Mouse (Mus musculus) left cerebral cortex, adult 2 months (tissue): Measurements from ENCODE around the gene Lsm4. TPM values are rescaled to one million over a fixed set of nuclear protein-coding genes. Genes with fewer than 3 reads are reported as not detected.

ENCODE experiments used
- DNase-seq, 2 experiments: peaks; one replicate each; pipeline ENCODE4 v3.0.0; 2021 to 2022; ENCODE audit warnings: low spot score in 2 of 2, mixed read lengths in 1 of 2; ENCODE audit errors: extremely low spot score in 1 of 2
- H3K27ac ChIP-seq: fragments of 200-600 bp; 2 replicates; pipeline ENCODE4 v1.8.1; 2022
- H3K4me3 ChIP-seq: fragments of 200-600 bp; 2 replicates; pipeline ENCODE4 v1.8.1; 2022
- CTCF ChIP-seq: fragments of 200-600 bp; IDR thresholded peaks from 2 replicates; pipeline ENCODE4 v1.8.1; 2022; ENCODE audit warnings: antibody characterized with exemption, mild to moderate bottlenecking, moderate library complexity
- intact Hi-C: fragments of 180-260 bp; cut with DNase I; formaldehyde crosslinking; loops from one replicate; pipeline ENCODE4 v1.15.1; 2025
- total RNA-seq, 2 experiments: library from RNA; stranded (reverse); gene quantifications; 2 replicates each; pipeline ENCODE4 v1.2.3; 2021

The Lsm4 gene
- total RNA-seq, 2 experiments from 2014 or later = 62.1 to 62.9 TPM

DNA sequence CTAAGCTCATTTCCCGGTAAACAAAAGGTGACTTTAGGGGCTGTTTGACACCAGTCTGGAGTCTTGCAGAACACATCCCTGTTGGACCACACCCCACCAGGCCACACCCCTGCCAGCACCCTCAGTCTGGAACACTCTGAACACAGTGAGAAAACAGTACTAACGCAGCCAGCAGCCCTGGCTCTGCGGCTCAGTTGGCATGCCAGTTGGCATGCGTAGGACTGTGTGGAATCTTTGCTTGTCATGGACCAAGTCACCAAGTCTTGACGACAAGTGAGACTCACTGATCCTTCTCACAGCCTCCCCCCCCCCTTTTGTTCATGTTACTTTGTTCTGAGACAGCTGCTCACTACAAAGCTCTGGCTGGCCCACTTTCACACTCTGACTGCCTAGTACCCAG, 6.0 kb upstream of the Lsm4 start:
- Histone ChIP-seq H3K27ac (no peak overlapping the region), H3K4me3 (no peak overlapping the region)
- intact Hi-C loops = no loop called here
- no peak for TF ChIP-seq CTCF
- no peak for DNase-seq

DNA sequence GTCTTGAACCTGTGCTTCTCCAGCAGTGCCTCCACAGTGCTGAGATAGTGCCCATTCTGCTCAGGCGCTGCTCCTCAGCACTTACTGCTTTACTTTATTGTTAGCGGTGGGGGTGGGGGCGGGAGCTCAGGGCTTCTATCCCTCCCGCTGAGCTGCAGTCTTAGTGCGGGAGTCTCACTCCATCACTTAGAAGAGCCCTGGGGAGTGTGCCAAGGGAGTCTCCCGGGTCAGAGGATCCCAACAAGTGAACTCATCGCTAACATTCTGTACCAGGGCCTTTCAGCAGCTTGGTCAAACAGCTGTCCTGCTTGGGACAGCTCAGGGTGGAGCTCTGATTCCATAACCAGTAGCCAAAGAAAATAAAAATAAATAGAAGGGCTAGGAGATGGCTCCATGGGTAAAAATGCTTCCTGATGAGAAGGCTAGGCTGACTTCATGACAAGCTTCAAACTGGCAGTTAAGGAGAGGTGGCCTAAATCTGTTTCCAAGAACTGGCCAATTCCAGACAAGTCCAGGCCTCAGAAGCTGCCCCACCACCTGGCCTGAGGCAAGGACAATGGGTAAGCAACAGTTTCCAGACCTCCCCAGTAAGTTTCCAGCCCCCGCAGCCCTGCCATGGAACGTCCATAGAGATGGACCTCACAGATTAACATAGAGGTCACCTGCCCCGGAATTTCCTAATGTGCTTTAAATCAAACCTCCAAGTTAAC, 1.3 kb upstream of the Lsm4 start:
- intact Hi-C loops = no loop called here
- no peak for DNase-seq
- H3K4me3 ChIP-seq = no peak overlapping the region
- TF ChIP-seq CTCF = no peak
- H3K27ac ChIP-seq = no peak overlapping the region

DNA sequence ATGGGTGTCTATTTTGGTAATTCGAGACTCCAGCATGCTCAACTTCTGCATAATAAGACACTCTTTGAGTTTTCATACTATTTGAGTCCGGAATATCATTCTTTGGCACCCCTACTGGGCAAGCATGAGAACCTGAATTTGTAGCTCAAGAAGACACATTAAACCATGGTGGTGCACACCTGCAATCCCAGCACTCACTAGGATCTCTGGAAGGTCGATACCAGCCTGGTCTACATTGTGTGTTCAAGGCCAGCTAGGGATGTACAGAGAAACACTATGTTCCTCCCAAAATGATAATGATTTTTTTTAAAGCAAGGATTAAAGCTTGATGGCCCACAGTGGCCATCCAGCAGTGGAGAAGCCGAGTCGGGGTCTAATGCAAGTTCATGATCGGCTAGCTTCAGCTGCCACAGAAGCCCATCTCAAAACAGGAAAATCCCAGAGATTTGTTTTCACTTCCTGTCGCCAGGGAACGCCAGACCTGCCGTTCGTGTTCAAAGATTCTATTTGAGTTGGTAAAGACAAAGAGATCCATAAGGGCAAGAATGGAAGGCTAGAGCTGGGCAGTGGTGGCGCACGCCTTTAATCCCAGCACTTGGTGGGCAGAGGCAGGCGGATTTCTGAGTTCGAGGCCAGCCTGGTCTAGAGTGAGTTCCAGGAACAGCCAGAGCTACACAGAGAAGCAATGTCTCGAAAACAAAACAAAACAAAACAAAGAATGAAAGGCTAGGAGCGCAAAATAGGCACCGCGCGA, 546 bp upstream of the Lsm4 start:
- no peak for DNase-seq
- Histone ChIP-seq H3K27ac (peak overlapping the region; percentile 88), H3K4me3 (peak overlapping the region; percentile 92)
- TF ChIP-seq CTCF = peak; percentile 3; the same call in 1 of the 2 replicates
- intact Hi-C loops = loop anchor here (1.0 kb wide), 1 partner anchor 28 kb away; no protein-coding TSS in a partner anchor

DNA sequence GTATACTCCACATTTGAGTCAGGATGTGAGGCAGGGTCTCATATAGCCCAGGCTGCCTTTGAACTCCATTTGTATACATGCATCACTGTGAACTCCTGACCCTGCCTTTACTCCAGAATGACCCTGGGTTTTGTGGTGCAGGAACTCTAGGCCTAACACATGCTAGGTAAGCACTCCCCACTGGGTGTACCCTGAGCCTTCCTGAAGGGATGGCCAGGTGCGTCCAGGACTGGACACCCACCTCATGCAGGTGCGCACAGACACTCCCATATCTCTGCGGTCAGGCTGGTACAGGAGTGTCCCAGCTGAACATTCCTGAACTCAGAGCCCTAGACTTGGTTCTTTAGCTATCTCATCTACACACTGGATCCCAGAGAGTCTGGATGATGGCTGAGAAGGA, 1.1 kb downstream of the Lsm4 start:
- no peak for TF ChIP-seq CTCF
- intact Hi-C loops = no loop called here

DNA sequence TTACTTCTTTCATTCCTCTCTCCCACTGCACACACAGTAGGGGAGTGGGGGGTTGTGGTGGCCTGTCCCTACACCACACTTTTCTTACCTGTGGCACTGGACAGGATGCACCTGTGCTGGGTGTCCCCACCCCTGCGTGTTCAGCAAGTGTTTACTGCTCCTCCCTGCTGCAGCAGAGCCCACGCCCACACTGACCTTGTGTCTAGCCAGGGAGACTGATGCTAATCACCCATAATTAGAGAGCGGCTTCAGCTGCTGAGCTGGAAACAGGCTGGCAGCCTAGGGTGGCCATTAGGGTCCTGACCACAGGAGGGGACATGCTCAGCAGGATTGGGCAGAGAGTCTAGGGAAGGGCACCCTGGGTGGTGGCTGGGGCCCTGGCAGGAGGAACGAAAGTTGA, 1.7 kb downstream of the Lsm4 start:
- no peak for DNase-seq
- intact Hi-C loops = no loop called here
- Histone ChIP-seq H3K27ac (peak overlapping the region; percentile 98; the same call in 1 of the 2 replicates), H3K4me3 (no peak overlapping the region)
- no peak for TF ChIP-seq CTCF

More for the DNA sequence above, 1.1 kb downstream of the Lsm4 start:
- peak overlapping the region; percentile 92 for H3K4me3 ChIP-seq
- DNase-seq = no peak
- peak overlapping the region; percentile 98 for H3K27ac ChIP-seq

DNA sequence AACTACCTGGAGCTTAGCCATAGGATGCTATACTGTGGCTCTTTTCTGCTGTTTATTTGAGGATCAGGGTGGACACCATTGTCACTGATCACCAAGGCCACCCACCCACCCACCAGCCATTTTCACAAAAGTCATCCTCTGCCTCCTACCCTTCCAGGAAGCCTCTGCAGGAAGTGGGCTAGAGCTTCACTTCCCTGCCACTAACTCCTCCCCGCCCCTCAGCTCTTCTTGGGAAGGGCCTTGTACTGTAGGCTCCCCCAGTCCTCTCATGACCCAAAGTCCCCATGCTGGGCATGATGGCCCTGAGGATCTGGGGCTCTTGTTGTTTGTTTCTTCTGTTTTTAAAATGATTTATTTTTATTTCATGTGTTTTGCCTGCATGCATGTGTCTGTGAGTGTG, 2.3 kb downstream of the Lsm4 start:
- intact Hi-C loops = no loop called here
- no peak for DNase-seq
- no peak for TF ChIP-seq CTCF
- Histone ChIP-seq H3K4me3 (no peak overlapping the region), H3K27ac (no peak overlapping the region)

DNA sequence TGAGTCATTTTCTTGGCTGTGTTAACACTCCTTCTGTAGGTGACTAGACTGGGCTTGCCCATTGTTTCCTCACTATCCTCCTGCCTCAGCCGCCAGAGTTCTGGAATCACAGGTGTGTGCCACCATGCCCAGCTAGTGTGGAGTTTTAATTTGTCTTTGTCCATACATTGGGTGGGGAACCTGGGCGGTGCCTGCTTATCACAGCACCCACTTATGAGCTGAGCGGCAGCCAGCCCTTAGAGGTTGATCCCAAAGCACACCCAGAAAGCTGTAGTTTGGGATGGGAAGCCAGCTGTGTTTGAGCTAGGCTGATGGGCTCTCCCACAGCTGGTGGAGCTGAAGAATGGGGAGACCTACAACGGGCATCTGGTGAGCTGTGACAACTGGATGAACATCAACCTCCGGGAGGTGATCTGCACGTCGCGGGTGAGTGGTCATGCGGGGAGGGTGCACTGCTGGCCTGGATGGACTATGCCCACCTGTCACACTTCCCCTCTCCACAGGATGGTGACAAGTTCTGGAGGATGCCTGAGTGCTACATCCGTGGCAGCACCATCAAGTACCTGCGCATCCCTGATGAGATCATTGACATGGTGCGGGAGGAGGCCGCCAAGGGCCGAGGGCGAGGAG, 4.5 kb downstream of the Lsm4 start:
- DNase-seq = no peak
- intact Hi-C loops = no loop called here
- TF ChIP-seq CTCF = no peak
- Histone ChIP-seq H3K27ac (no peak overlapping the region), H3K4me3 (no peak overlapping the region)

DNA sequence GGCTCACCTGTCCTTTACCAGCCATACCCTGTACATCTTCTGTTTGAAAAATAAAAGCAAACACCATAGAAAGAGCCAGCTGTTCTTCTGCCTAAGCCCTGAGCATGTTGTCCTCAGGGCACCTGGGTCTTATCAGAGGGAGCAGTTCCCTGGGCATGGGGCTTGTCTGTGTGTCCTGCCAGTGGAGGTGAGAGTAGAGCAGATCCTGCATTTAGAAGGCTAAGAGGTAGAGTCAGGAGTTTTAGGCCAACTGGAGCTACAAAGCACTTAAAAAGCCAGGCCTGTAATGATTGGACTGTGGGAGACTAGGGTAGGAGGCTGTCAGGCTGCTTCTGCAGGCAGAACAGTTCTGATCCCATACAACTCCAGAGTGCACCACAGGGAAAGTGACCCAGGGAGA, 5.6 kb downstream of the Lsm4 start:
- intact Hi-C loops = no loop called here
- Histone ChIP-seq H3K4me3 (no peak overlapping the region), H3K27ac (no peak overlapping the region)
- no peak for DNase-seq
- no peak for TF ChIP-seq CTCF

DNA sequence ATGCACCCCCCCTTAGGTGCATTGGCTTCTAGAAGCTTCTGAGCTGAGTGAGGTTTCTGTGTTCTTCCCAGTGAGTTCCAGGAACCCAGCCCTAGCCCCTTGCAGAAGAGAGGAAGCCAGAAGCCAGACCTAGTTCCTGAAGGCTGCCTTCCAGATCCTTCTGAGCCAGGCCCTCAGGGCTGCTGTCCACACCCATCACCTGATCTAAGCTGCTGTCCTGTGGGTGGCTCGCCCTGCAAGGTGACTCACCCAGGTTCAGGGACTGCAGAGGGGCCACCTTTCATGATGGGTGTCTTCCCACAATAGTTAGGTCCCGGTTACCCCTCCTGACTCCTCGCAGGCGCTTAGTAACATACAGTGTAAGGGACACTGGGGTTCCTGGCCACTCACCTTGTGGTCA, 6.4 kb downstream of the Lsm4 start:
- no peak for DNase-seq
- intact Hi-C loops = no loop called here
- H3K4me3 ChIP-seq = no peak overlapping the region
- no peak for TF ChIP-seq CTCF
- H3K27ac ChIP-seq = no peak overlapping the region

DNA sequence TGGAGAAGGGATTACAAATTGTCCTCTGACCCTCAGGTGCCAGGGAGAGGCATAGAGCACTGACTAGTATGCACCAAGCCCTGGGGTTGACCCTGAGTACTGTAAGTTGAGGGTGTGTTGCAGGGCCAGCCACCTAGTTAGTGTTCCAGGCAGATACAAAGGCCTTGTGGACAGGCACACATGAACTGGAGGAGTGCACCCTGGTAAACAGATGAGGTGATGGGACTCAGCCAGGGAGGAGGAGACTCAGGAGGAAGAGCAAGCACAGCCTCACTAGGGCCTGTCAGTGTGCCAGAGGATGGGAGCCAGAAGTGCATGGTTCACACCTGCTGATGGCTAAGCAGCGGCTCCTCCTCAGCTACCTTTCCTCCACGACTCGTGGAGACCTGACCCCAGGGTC, 7.0 kb downstream of the Lsm4 start:
- H3K4me3 ChIP-seq = no peak overlapping the region
- no peak for DNase-seq
- intact Hi-C loops = no loop called here
- no peak overlapping the region for H3K27ac ChIP-seq
- TF ChIP-seq CTCF = no peak

DNA sequence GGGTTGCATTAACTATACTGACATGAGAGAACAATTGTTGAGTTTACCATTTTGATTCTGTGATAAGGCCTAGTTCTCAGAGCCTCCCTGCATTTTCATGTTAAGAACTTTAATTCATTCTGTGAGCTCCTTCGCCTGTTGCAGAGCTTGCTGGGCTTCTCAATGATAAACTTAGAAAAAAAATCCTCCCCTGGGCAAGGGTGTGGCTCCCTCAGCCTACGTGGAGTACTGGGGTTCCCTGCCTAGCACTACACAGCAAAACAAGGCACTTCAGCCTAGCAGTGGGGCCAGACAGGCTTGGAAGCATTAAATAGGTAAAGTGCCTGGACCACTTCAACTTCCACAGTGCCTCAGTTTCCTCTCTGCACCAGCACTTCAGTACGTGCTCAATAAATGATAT, 8.4 kb downstream of the Lsm4 start:
- intact Hi-C loops = no loop called here
- DNase-seq = no peak
- no peak for TF ChIP-seq CTCF

DNA sequence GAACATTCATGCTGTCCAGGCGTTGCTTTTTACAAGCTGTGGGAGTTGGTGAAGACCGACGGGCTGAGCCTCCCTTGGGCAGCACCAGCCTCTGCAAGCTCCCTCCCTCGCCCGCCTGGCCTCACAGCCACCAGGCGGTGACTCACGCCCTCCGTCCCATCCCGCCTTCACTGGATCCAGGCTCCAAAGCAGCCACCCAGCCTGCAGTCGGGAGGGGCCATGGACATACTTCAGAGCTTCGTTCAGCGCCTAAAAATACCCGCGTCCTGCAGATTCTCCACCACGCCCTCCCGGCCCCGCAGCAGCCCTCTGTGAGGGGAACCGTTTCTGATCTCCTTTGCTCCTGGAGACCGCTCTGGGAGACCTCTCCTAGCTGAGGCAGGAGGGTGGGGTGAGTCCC, 9.1 kb downstream of the Lsm4 start:
- DNase-seq = peak; percentile 55 to 76
- H3K4me3 ChIP-seq = no peak overlapping the region
- TF ChIP-seq CTCF = no peak; the same call in 1 of the 2 replicates
- intact Hi-C loops = no loop called here
- peak overlapping the region; percentile 88 for H3K27ac ChIP-seq

More for the DNA sequence above, 8.4 kb downstream of the Lsm4 start:
- no peak overlapping the region for H3K4me3 ChIP-seq
- H3K27ac ChIP-seq = peak overlapping the region; percentile 88; the same call in 1 of the 2 replicates
